In the genomic region with DNA sequence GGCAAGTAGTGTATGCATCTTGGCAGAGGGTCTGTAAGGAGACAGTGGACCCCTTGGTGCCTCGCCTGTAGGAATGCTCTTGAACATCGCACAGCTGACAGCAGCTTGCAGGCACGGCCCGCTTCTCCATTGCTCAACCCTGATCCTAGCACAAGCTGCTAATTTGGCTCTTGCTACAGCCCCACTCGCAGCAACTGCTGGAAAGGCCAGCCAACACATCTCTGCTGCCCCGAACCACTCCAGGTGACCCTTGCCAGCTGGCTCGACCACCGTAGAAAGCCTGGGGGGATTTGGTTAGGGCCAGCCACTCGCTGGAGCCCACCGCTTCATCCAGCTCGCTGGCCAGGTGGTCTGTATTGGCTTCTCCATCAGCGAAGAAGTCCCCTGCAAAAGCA, we compare ENCODE assay signal across 9 mouse cellular contexts. TPM values are rescaled to one million over a fixed set of nuclear protein-coding genes. Genes with fewer than 3 reads are reported as not detected.
DNase-seq lines count a peak whose midpoint lies in the region; ATAC-seq and TF ChIP-seq lines count a peak whose summit lies in the region.
"Had no signal": no experiment of that assay in that cellular context is flagged by ENCODE, and none has a peak within 500 bp of the region (broad histone marks: within the 10 kb centered on the region; RNA-seq: fewer than 3 reads in every experiment).

No protein-coding gene starts in this region.

- TF ChIP-seq CTCF in kidney, postnatal 0 days (IDR thresholded peaks at IDR 0.05; ENCODE audit: low read depth): no peak
- no peak for TF ChIP-seq CTCF in kidney, adult 2 months (conservative IDR thresholded peaks at IDR 0.05; ENCODE audit: insufficient read depth, insufficient read length, low read depth, low read length)

- H3K4me3 ChIP-seq in kidney, postnatal 0 days (replicated peaks; ENCODE audit: low read depth, low read length): peak overlapping the region; percentile 22; the same call in 1 of the 2 replicates
- no peak overlapping the region for H3K4me3 ChIP-seq in kidney, adult 2 months (ENCODE audit: insufficient read depth, low read depth, low read length)
- peak overlapping the region; percentile 56 for H3K4me3 ChIP-seq in embryonic facial prominence, embryonic 10.5 days
- H3K4me3 ChIP-seq in hindbrain, embryonic 12.5 days: no peak overlapping the region
- H3K4me3 ChIP-seq in midbrain, embryonic 13.5 days (replicated peaks): no peak overlapping the region

- 43% methylated on average over 12 of the region's 12 CpGs for WGBS in kidney, postnatal 0 days
- 55% methylated on average over 12 of the region's 12 CpGs for WGBS in kidney, adult 2 months
- WGBS in embryonic facial prominence, embryonic 10.5 days: 32% methylated on average over 12 of the region's 12 CpGs
- 38% methylated on average over 12 of the region's 12 CpGs for WGBS in hindbrain, embryonic 12.5 days
- WGBS in midbrain, embryonic 13.5 days: 39% methylated on average over 12 of the region's 12 CpGs

- no peak overlapping the region for H3K9ac ChIP-seq in kidney, postnatal 0 days (ENCODE audit: low read depth, low read length)
- H3K9ac ChIP-seq in hindbrain, embryonic 12.5 days: no peak overlapping the region
- no peak overlapping the region for H3K9ac ChIP-seq in midbrain, embryonic 13.5 days (replicated peaks)

- no peaks in the 10 kb centered on the region; the same call in 1 of the 2 replicates for H3K4me1 ChIP-seq in kidney, postnatal 0 days (replicated peaks; ENCODE audit: insufficient read depth, low read length)
- H3K4me1 ChIP-seq in kidney, adult 2 months (ENCODE audit: control insufficient read depth, insufficient read depth, low read length): no peaks in the 10 kb centered on the region
- H3K4me1 ChIP-seq in embryonic facial prominence, embryonic 10.5 days: peaks cover 26% of the 10 kb centered on the region
- H3K4me1 ChIP-seq in hindbrain, embryonic 12.5 days: peaks cover 17% of the 10 kb centered on the region
- H3K4me1 ChIP-seq in midbrain, embryonic 13.5 days (replicated peaks): peaks cover 18% of the 10 kb centered on the region

- DNase-seq in kidney, postnatal 0 days (ENCODE audit: low spot score): no peak
- no peak for DNase-seq in kidney, adult 2 months
- peak; percentile 20 for DNase-seq in embryonic facial prominence, embryonic 10.5 days (ENCODE audit: low spot score)
- DNase-seq in left cerebral cortex, adult 11 months (ENCODE audit: low spot score): no peak
- DNase-seq in kidney, postnatal 10 days: no peak
- DNase-seq in adrenal gland, adult 8-10 months: no peak

- no peak overlapping the region for H3K27ac ChIP-seq in kidney, postnatal 0 days
- no peak overlapping the region for H3K27ac ChIP-seq in kidney, adult 2 months (ENCODE audit: insufficient read depth, low read depth, low read length)
- H3K27ac ChIP-seq in embryonic facial prominence, embryonic 10.5 days (replicated peaks): no peak overlapping the region
- H3K27ac ChIP-seq in hindbrain, embryonic 12.5 days: no peak overlapping the region
- no peak overlapping the region for H3K27ac ChIP-seq in midbrain, embryonic 13.5 days

- no peaks in the 10 kb centered on the region for H3K9me3 ChIP-seq in kidney, postnatal 0 days (replicated peaks; ENCODE audit: low read length)
- H3K9me3 ChIP-seq in embryonic facial prominence, embryonic 10.5 days: no peaks in the 10 kb centered on the region
- no peaks in the 10 kb centered on the region for H3K9me3 ChIP-seq in hindbrain, embryonic 12.5 days (replicated peaks)
- H3K9me3 ChIP-seq in midbrain, embryonic 13.5 days: no peaks in the 10 kb centered on the region; the same call in 1 of the 2 replicates

- no peak for ATAC-seq in kidney, postnatal 0 days (replicated peaks; ENCODE audit: low FRiP score, low read depth)
- ATAC-seq in hindbrain, embryonic 12.5 days (ENCODE audit: low FRiP score): no peak
- ATAC-seq in midbrain, embryonic 13.5 days: no peak

- TF ChIP-seq POLR2A in kidney, adult 2 months (IDR thresholded peaks at IDR 0.05; ENCODE audit: low read depth, low read length): no peak

- peak overlapping the region; percentile 56 for H3K4me2 ChIP-seq in kidney, postnatal 0 days (ENCODE audit: low read length)
- peak overlapping the region; percentile 55; the same call in 1 of the 2 replicates for H3K4me2 ChIP-seq in hindbrain, embryonic 12.5 days (replicated peaks)
- 0 out of 2 replicates have a peak overlapping the region, but pooled peaks have one; percentile 53 for H3K4me2 ChIP-seq in midbrain, embryonic 13.5 days (replicated peaks)

- H3K36me3 ChIP-seq in kidney, postnatal 0 days (ENCODE audit: insufficient read depth, low read length): no peaks in the 10 kb centered on the region
- no peaks in the 10 kb centered on the region for H3K36me3 ChIP-seq in kidney, adult 2 months (ENCODE audit: control insufficient read depth, insufficient read depth, low read length)
- no peaks in the 10 kb centered on the region for H3K36me3 ChIP-seq in embryonic facial prominence, embryonic 10.5 days (replicated peaks)
- H3K36me3 ChIP-seq in hindbrain, embryonic 12.5 days: no peaks in the 10 kb centered on the region
- H3K36me3 ChIP-seq in midbrain, embryonic 13.5 days: no peaks in the 10 kb centered on the region

- peaks cover 15% of the 10 kb centered on the region for H3K27me3 ChIP-seq in kidney, postnatal 0 days (ENCODE audit: insufficient read depth, low read length)
- no peaks in the 10 kb centered on the region for H3K27me3 ChIP-seq in kidney, adult 2 months (replicated peaks; ENCODE audit: control insufficient read depth, insufficient read depth, low read length)
- peaks cover 87% of the 10 kb centered on the region for H3K27me3 ChIP-seq in embryonic facial prominence, embryonic 10.5 days (replicated peaks; ENCODE audit: low read depth, poor library complexity, severe bottlenecking)
- H3K27me3 ChIP-seq in hindbrain, embryonic 12.5 days: peaks cover 79% of the 10 kb centered on the region
- peaks cover 61% of the 10 kb centered on the region for H3K27me3 ChIP-seq in midbrain, embryonic 13.5 days

RNA-seq across cellular contexts. Expression of gene Il27ra, which starts 0.6 kb away (rescaled TPM):
- polyA plus RNA-seq in kidney, postnatal 0 days (2015; fragmentation: Nextera tagmentation; extraction: Ambion mirVana): 1.2 and 1.3 TPM in 2 replicates
- polyA plus RNA-seq in kidney, adult 2 months (2012; rRNA removed): 1.9 and 5.6 TPM in 2 replicates
- 0.16 and 0.29 TPM in 2 replicates for polyA plus RNA-seq in embryonic facial prominence, embryonic 10.5 days (2016; fragmentation: Nextera tagmentation; extraction: Ambion mirVana)
- 0.14 and 0.33 TPM in 2 replicates for polyA plus RNA-seq in hindbrain, embryonic 12.5 days (2016; fragmentation: Nextera tagmentation; extraction: Ambion mirVana)
- polyA plus RNA-seq in midbrain, embryonic 13.5 days (2015; fragmentation: Nextera tagmentation; extraction: Ambion mirVana): 0.23 and 0.26 TPM in 2 replicates
- total RNA-seq in adrenal gland, adult 8-10 months (2022): 1 to 10 TPM; 1.9 to 3.1 (median 2.8) TPM

RNA-seq across cellular contexts. Expression of gene Rln3, which starts 1.9 kb away (rescaled TPM):
- polyA plus RNA-seq in kidney, postnatal 0 days (2015; fragmentation: Nextera tagmentation; extraction: Ambion mirVana): not detected in 2 replicates
- 0.19 TPM in 1 of 2 replicates, not detected in the other for polyA plus RNA-seq in kidney, adult 2 months (2012; rRNA removed)
- polyA plus RNA-seq in embryonic facial prominence, embryonic 10.5 days (2016; fragmentation: Nextera tagmentation; extraction: Ambion mirVana): not detected in 2 replicates
- not detected in 2 replicates for polyA plus RNA-seq in hindbrain, embryonic 12.5 days (2016; fragmentation: Nextera tagmentation; extraction: Ambion mirVana)
- not detected in 2 replicates for polyA plus RNA-seq in midbrain, embryonic 13.5 days (2015; fragmentation: Nextera tagmentation; extraction: Ambion mirVana)
- total RNA-seq in adrenal gland, adult 8-10 months (2022): not detected
- total RNA-seq: left cerebral cortex, postnatal 14 days had no signal

RNA-seq across cellular contexts. Expression of gene Palm3, which starts 21.7 kb away (rescaled TPM):
- 12.7 and 15.7 TPM in 2 replicates for polyA plus RNA-seq in kidney, postnatal 0 days (2015; fragmentation: Nextera tagmentation; extraction: Ambion mirVana)
- polyA plus RNA-seq in kidney, adult 2 months (2012; rRNA removed): 7.8 and 7.9 TPM in 2 replicates
- 9.3 and 11.5 TPM in 2 replicates for polyA plus RNA-seq in embryonic facial prominence, embryonic 10.5 days (2016; fragmentation: Nextera tagmentation; extraction: Ambion mirVana)
- polyA plus RNA-seq in hindbrain, embryonic 12.5 days (2016; fragmentation: Nextera tagmentation; extraction: Ambion mirVana): 8.6 and 10.9 TPM in 2 replicates
- 2.0 and 3.4 TPM in 2 replicates for polyA plus RNA-seq in midbrain, embryonic 13.5 days (2015; fragmentation: Nextera tagmentation; extraction: Ambion mirVana)
- 1 to 10 TPM in 3 of 4 experiments, under 1 TPM in 1; 0.70 to 3.9 (median 2.3) TPM for total RNA-seq in adrenal gland, adult 8-10 months (2022)

RNA-seq across cellular contexts. Expression of gene Gm10643, which starts 22.0 kb away (rescaled TPM):
- 1.8 TPM in 2 replicates for polyA plus RNA-seq in kidney, postnatal 0 days (2015; fragmentation: Nextera tagmentation; extraction: Ambion mirVana)
- 1.1 and 1.2 TPM in 2 replicates for polyA plus RNA-seq in kidney, adult 2 months (2012; rRNA removed)
- polyA plus RNA-seq in embryonic facial prominence, embryonic 10.5 days (2016; fragmentation: Nextera tagmentation; extraction: Ambion mirVana): 1.1 and 1.4 TPM in 2 replicates
- 2.1 and 3.0 TPM in 2 replicates for polyA plus RNA-seq in hindbrain, embryonic 12.5 days (2016; fragmentation: Nextera tagmentation; extraction: Ambion mirVana)
- polyA plus RNA-seq in midbrain, embryonic 13.5 days (2015; fragmentation: Nextera tagmentation; extraction: Ambion mirVana): 1.8 and 2.1 TPM in 2 replicates
- total RNA-seq in adrenal gland, adult 8-10 months (2022): 1 to 10 TPM; 2.9 to 5.9 (median 4.2) TPM

RNA-seq across cellular contexts. Expression of gene Rfx1, which starts 23.7 kb away (rescaled TPM):
- polyA plus RNA-seq in kidney, postnatal 0 days (2015; fragmentation: Nextera tagmentation; extraction: Ambion mirVana): 6.7 and 7.4 TPM in 2 replicates
- polyA plus RNA-seq in kidney, adult 2 months (2012; rRNA removed): 15.8 and 18.0 TPM in 2 replicates
- polyA plus RNA-seq in embryonic facial prominence, embryonic 10.5 days (2016; fragmentation: Nextera tagmentation; extraction: Ambion mirVana): 9.7 TPM in 2 replicates
- polyA plus RNA-seq in hindbrain, embryonic 12.5 days (2016; fragmentation: Nextera tagmentation; extraction: Ambion mirVana): 8.9 and 9.4 TPM in 2 replicates
- 9.8 and 10.0 TPM in 2 replicates for polyA plus RNA-seq in midbrain, embryonic 13.5 days (2015; fragmentation: Nextera tagmentation; extraction: Ambion mirVana)
- total RNA-seq in adrenal gland, adult 8-10 months (2022): 10 to 100 TPM; 16.8 to 25.2 (median 20.5) TPM

Comparison
In these comparisons a context has a peak if more than half of its experiments do, and no peak if none do; other contexts are left out.
1. H3K4me3 ChIP-seq: peak in kidney, postnatal 0 days (single experiment) and embryonic facial prominence, embryonic 10.5 days (single experiment); none in kidney, adult 2 months (single experiment), hindbrain, embryonic 12.5 days (single experiment) and midbrain, embryonic 13.5 days (single experiment).
2. Peak in every context shown above with its lines, with median percentiles within 50 percentile points of each other: H3K4me2 ChIP-seq.